21 mouse cellular contexts compared by ENCODE assay signal in the genomic region with DNA sequence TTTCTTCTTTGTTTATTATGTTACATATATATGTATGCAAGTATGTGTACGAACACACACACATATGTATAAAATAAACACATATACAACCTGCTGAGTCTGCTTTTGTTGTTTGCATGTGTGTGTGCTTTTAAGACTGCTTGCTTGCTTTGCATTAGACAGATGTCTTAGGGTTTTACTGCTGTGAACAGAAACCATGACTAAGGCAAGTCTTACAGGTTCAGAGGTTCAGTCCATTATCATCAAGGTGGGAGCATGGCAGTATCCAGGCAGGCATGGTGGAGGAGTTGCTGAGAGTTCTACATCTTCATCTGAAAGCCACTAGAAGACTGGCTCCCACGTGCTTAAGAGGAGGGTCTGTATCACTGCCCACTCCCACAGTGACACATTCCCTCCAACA.
"Had no signal": no experiment of that assay in that cellular context is flagged by ENCODE, and none has a peak within 500 bp of the region (broad histone marks: within the 10 kb centered on the region; RNA-seq: fewer than 3 reads in every experiment).

No protein-coding gene starts in this region.

- H3K4me1 ChIP-seq: heart, embryonic 13.5 days; heart, embryonic 15.5 days; hindbrain, embryonic 13.5 days; hindbrain, embryonic 15.5 days; liver, embryonic 13.5 days had no signal

- DNase-seq: gastrocnemius, postnatal 14 days; gastrocnemius, postnatal 36 days; heart, adult 2 months; heart, postnatal 14 days; heart, postnatal 36 days; kidney, adult 11 months; kidney, adult 8-10 months; kidney, postnatal 10 days; kidney, postnatal 25 days; kidney, postnatal 4 days; liver; liver, embryonic 13.5 days had no signal

- H3K4me3 ChIP-seq: heart, adult 2 months; heart, embryonic 13.5 days; heart, embryonic 15.5 days; hindbrain, embryonic 13.5 days; hindbrain, embryonic 15.5 days; layer of hippocampus, adult 2 months; left cerebral cortex, adult 2 months; limb, embryonic 10.5 days; limb, embryonic 12.5 days; liver, embryonic 13.5 days had no signal

- H3K27me3 ChIP-seq: heart, embryonic 13.5 days; heart, embryonic 15.5 days; hindbrain, embryonic 13.5 days; hindbrain, embryonic 15.5 days; limb, embryonic 12.5 days; liver, embryonic 13.5 days had no signal

- H3K27ac ChIP-seq: heart, adult 2 months; heart, embryonic 13.5 days; heart, embryonic 15.5 days; hindbrain, embryonic 13.5 days; hindbrain, embryonic 15.5 days; hindbrain, postnatal 0 days; layer of hippocampus, adult 2 months; left cerebral cortex, adult 2 months; limb, embryonic 10.5 days; limb, embryonic 12.5 days; liver, embryonic 13.5 days had no signal

- H3K36me3 ChIP-seq: heart, embryonic 13.5 days; heart, embryonic 15.5 days; hindbrain, embryonic 13.5 days; hindbrain, embryonic 15.5 days; limb, embryonic 10.5 days; limb, embryonic 12.5 days; liver, embryonic 13.5 days had no signal
